Mouse (Mus musculus) heart, adult 8-10 months (tissue): ENCODE measurements at regions not wholly inside any gene's neighbourhood (a gene's known extent, or its start where the extent isn't known, plus 50 kb on each side); places are given as distances from the start of the nearest gene placed in this dataset.
A peak's percentile ranks its signal among the peaks of the same experiment; 100 is the strongest.

Experiments
- DNase-seq: peaks from one replicate; pipeline ENCODE4 v3.0.0; 2022; ENCODE audit warnings: low spot score

GRCm38 (mm10) chr6:102977122-102977521 is 404.2 kb upstream of the Cntn3 start:
- no peak for DNase-seq

GRCm38 (mm10) chr6:103023326-103023725 is 450.4 kb upstream of the Cntn3 start:
- no peak for DNase-seq

DNA sequence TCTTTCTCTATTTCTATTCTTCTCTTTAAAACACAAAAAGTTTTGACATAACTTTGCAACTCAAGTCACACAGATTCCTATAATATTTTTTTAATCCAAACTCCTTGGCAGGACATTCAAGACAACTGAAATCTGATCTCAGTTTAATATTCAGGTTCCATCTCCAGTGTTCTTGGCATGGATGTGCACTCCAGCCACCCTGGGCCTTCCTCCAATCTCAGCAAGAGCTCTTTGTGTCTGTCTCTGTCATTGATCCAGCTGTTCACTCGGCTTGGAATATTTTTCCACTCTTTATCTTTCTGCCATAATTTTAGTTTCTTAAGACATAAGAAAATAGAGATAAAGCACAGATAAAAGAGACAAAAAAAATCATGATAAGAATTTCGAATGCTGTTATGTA is 451.1 kb upstream of the Cntn3 start:
- DNase-seq, result no peak

- DNase-seq, result no peak
Observed at GRCm38 (mm10) chr6:103028150-103028549, 455.2 kb upstream of the Cntn3 start.

GRCm38 (mm10) chr6:103033418-103033817 is 460.5 kb upstream of the Cntn3 start:
- no peak for DNase-seq

GRCm38 (mm10) chr6:103033919-103034318 is 461.0 kb upstream of the Cntn3 start:
- no peak for DNase-seq

- DNase-seq, result no peak
Observed at GRCm38 (mm10) chr6:103060591-103060990, 449.8 kb upstream of the Chl1 start.

DNA sequence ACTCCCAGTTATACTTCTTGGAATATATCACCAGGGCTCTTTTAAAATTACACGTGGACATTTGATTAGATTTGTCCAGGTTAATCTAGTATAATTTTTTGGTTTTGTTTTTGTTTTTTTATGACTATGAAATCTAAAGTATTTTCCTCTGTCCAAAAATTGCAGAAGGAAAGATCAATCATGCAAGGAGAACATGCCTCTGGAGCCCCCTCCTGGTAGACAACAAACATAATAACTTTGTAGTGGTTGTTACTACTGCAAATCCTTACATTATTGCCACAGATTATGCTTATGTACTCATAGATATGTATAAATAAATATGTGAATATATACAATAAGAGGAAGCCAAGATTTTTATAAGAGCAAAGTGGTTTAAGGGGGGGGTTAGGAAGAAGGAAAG is 404.2 kb upstream of the Chl1 start:
- no peak for DNase-seq

GRCm38 (mm10) chr6:103119537-103119936 is 390.8 kb upstream of the Chl1 start:
- DNase-seq, result no peak

GRCm38 (mm10) chr6:103140851-103141250 is 369.5 kb upstream of the Chl1 start:
- no peak for DNase-seq

DNA sequence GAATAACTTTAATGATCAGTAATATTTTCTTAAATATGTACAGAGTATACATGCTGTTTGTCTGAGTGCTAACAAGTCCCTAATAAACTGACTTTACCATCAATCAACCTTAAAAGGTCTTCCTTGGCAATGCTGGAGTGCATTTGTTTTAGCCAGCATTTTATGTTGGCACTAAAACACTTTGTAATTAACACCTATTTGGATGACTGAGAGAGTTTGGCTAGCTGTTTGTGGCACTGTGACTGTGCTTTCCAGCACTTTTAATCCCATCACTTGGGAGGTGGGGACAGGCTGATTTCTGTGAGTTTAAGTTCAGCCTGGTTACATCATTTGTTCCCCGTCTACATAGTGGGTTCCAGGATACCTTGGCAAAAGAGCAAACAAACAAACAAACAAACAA is 332.5 kb upstream of the Chl1 start:
- DNase-seq, result no peak

DNA sequence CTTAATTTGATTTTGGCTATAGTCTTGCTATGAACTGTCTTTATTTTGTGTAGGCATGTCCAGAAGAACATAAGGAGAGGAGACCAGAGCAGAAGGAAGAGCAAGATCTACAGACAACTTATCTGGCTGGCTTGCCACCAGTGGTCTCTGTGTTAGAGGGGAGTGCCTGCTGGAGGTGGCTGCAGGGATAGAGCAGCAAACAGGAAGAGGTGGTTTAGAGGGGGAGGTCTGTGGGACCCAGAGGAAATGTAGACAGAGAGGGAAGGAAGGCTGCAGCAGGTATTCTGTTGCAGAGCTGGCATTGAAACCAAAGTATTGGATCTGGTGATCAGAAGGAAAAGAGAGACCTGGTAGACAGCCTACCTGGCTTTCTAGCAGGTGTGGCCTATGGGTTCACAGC is 327.0 kb upstream of the Chl1 start:
- DNase-seq, result no peak

DNA sequence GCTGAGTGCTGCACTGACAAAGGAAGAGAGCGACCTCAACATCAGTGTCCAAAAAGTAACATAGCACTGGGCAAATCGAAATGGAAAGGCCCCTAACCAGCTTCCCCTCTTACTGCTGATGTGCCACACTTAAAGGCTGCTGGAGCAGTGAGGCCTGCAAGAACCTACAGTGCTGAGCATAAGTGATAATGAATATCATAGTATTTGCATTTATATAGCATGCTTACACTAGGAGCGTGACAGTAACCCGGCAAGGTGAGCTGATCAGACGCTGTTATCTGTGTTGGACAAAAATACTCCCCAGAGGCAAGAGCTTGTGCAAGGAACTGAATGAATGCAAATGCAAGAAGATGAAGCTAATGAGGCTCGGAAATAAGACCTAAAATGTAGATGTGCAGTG is 313.5 kb upstream of the Chl1 start:
- no peak for DNase-seq

DNA sequence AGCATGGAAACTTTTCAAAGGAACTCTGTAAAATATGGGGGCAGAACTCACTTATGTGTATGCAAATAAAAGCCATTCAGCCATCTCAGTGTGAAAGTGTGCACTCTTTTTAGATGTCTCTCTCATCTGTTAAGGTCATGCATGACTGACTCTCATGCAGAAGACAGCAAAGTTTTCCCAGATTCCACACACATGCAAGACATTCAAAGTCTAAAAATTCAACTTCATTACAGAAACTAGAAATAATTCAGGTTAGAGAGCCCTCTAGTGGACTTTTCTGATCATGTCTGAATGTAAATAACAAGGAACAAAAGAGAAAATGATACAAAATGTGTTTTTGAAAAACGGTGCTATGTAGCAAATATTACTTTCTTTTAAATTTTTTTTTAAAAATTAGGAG is 308.8 kb upstream of the Chl1 start:
- DNase-seq, result no peak

- no peak for DNase-seq
Observed at GRCm38 (mm10) chr6:103209202-103209601, 301.2 kb upstream of the Chl1 start.

DNA sequence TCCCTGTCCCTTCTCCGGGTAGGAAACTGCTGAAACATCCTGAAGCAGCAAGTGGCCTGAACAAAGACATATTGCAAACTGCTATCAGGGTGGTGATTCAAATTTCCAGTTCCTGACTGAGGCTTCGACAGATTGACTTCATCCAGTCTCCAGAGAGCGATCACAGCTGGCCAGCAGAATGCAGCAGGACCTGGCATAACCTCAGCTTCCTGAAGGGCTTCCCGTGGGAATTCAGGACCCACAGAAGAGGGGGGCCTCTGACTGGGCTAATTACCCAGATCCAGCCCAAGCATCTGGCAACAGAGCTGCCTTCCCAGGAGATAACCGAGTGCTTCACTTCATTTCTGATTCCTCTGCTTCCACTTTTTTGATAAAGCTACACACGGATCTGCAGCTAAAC is 297.2 kb upstream of the Chl1 start:
- DNase-seq, result peak; percentile 2

GRCm38 (mm10) chr6:103236896-103237295 is 273.5 kb upstream of the Chl1 start:
- no peak for DNase-seq

DNA sequence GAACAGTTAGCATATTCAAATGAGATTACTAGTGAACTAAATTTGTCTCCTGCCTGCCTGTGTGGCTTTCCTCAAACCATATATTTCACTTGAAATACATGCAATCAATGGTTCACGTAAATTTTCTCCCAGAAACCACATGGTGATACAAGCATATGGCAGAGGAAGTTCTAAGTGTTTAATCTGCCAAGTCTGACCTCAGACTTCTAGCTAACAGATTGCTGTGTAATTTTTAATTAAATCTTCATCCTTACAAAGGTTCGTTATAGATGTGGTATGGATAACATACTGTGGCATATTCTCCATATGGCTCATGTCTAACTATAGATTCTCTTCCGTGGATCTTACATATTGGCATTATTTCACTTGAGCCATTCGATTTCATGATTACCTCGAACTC is 241.4 kb upstream of the Chl1 start:
- DNase-seq, result no peak

DNA sequence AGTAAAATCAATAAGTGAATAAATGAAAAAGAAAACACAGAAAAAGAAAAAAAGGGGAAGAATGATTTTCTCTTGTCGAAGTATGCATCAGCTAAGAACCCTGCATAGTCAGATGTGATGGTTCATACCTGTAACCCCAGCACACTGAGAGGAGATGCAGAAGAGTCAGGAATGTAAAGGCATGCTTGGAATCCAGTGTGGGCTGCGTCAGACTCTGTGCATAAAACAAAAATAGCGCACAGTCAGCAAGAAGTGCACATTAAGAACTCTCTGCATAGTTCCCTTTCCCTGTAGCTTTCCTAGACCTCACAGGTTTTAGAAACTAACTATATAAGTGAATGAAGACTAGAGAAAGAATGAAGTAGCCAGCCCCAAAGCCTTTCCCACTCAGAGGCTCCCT is 238.2 kb upstream of the Chl1 start:
- no peak for DNase-seq

- no peak for DNase-seq
Observed at GRCm38 (mm10) chr6:103275071-103275470, 235.3 kb upstream of the Chl1 start.

- DNase-seq, result no peak
Observed at GRCm38 (mm10) chr6:103275476-103275875, 234.9 kb upstream of the Chl1 start.

GRCm38 (mm10) chr6:103296015-103296414 is 214.4 kb upstream of the Chl1 start:
- no peak for DNase-seq

GRCm38 (mm10) chr6:103306420-103307249 is 203.8 kb upstream of the Chl1 start:
- no peak for DNase-seq

DNA sequence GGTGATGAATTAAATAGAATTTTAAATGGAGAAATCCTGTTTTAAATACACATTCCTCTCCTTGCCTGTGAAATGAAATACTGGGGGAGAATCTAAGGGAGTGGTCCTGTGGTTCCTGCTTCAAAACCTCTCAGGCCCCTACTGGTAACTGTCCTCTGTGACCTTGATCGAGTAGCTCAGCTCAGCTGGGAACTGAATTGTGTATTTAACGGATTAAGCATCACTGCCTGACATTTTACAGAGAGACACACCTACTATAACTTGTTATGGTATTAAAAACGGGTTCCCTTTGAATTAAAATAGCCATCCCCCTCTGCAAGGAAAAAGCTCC is 203.2 kb upstream of the Chl1 start:
- no peak for DNase-seq
